Mouse (Mus musculus): ENCODE data around the gene Grb2.

Gene Grb2

GRCm38 (mm10) chr11:115686369-115686768, 22.0 kb downstream of the Grb2 start:
- DNase-seq (ENCODE audit: low read depth): no peak

DNA sequence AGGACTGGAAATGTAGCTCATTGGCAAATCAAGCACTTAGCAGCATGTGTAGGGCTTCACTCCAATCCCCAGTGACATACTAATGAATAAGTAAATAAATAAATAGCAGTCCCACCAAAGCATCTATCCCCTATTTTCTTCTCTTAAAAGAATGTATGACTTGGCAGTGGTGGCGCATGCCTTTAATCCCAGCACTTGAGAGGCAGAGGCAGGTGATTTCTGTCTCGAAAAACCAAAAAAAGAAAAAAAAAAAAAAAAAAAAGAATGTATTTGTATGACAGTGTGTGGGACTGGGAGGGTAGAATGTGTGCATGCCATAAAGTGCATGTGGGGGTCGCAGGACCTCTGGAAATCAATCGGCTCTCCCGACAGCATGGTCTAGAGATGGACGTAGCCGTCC, 22.4 kb downstream of the Grb2 start:
- DNase-seq (ENCODE audit: low read depth): no peak

DNA sequence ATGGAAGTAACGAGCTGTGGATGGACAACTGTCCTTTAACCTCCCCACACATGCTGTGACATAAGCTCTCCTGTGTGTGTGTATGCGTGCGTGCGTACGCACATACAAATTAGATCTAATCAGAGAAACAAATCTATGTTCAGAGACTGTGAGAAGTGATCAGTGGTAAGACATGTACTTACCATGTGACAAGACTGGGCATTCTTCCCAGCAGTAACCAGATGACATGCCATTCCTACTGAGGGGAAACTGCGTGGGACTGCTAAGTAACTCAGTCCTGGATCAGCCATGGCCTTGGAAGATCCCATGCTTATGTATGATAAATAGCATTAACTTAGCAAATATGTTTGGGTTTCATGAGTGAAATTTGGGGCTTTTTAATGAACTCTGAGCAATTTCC, 23.5 kb downstream of the Grb2 start:
- DNase-seq (ENCODE audit: low read depth): no peak

DNA sequence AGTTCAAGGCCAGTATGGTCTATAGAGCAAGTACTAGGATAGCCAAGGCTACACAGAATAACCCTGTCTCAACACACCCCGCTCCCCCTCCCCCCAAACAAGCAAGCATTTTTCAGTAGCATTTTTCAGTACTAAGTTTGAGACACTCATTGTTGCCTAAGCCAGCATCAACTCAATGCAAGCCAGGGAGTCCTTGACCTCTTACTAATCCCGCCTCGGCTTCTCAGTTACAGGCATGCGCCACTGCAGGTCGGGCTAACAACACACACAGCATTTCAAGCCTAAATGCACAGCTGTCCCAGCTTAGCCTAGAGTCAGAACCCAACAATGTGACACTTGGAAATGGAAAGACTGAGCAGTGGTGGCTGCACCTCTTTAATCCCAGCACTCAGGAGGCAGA, 25.1 kb downstream of the Grb2 start:
- DNase-seq (ENCODE audit: low read depth): no peak

DNA sequence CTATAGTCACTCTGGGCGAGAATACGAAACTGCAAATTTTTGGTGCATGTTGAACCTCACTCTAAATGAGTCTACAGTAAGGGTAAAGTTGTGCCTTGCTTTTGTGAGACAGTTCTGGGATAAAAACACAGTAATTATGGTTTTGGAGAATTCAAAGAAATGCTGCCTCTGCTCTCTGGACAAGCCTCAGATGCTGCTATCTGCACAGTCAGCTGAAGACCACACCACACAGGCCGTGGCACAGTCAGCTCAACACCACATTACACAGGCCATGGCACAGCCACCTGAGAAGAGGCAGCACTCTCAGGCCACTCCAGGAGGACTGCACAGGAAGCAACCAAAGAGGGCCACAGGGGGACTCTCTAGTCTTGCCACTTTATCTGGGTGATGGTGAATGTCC, 26.0 kb downstream of the Grb2 start:
- no peak for DNase-seq (ENCODE audit: low read depth)

DNA sequence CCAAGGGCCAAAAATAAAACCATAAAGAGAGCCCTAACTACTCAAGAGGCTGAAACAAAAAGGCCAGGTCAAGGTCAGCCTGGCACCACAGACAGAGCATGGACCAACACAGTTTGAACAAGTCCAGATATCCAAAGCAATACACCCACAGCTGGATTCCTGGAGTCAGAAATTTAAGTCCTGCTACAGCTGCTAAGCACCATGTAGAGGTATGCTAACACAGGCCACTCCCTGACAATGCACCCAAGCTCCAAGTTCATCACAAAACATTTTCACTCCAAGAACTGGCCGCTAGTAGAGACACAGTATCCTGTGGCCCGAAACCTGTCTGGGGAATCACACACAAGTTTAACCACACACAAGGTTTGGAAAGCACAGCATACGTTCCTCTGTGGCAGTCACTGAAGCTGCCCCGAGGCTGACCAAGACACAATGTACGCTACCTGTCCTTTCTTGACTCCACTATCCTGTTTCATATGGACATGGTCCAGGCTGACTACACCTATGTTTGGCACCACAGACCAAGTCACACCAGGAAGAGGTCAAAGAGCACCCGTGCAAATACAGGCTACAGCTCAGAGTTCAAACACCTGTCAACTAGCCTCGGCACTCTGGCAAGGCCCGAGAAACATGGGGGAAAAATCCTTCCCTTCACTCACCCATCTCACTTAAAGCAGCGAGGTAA, 28.7 kb downstream of the Grb2 start:
- no peak for DNase-seq (ENCODE audit: low read depth)

GRCm38 (mm10) chr11:115678861-115679260, 29.5 kb downstream of the Grb2 start:
- no peak for DNase-seq (ENCODE audit: low read depth)

GRCm38 (mm10) chr11:115677511-115677910, 30.9 kb downstream of the Grb2 start:
- no peak for DNase-seq (ENCODE audit: low read depth)

- DNase-seq (ENCODE audit: low read depth): no peak
These were observed 31.7 kb downstream of the Grb2 start for GRCm38 (mm10) chr11:115676738-115677137.

GRCm38 (mm10) chr11:115674235-115674865, 34.0 kb downstream of the Grb2 start:
- no peak for DNase-seq (ENCODE audit: low read depth)

GRCm38 (mm10) chr11:115673471-115674234, 34.7 kb downstream of the Grb2 start:
- DNase-seq (ENCODE audit: low read depth): peak; percentile 45

DNA sequence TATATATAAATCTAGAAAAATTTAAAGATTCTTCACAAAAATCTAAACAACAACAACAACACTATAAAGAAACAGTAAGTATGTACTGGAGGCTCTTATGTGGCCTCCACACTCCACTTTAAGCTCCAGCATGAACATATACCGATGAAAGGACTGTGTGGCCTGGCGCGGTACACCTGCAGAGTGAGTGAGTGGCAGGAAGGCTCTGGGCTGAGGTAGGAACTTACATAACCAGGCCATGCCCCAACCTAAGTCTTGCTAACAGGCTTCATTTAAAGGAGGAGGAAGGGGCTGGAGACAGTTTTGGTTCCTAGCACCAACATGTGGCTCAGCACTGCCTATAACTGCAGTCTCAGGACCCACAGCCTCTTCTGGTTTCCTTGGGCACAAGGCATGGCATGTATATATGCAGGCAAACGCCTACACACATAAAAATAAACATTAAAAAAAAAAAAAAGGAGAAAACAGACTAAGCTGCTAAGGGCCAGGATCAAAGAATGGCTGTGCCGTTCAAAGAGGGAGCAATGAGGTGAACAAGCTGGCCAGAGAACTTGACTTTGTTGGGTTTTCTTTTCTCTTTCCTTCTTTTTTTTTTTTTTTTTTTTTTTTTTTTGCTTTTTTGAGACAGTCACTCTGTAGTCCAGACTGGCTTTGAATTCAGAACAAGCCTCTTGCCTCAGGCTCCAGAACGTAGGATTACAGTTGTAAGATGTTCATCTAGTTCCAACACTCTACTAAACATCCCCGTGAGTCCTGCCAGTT, 36.0 kb downstream of the Grb2 start:
- DNase-seq (ENCODE audit: low read depth): no peak

- DNase-seq (ENCODE audit: low read depth): no peak
These were observed 37.8 kb downstream of the Grb2 start for GRCm38 (mm10) chr11:115670451-115671050.

DNA sequence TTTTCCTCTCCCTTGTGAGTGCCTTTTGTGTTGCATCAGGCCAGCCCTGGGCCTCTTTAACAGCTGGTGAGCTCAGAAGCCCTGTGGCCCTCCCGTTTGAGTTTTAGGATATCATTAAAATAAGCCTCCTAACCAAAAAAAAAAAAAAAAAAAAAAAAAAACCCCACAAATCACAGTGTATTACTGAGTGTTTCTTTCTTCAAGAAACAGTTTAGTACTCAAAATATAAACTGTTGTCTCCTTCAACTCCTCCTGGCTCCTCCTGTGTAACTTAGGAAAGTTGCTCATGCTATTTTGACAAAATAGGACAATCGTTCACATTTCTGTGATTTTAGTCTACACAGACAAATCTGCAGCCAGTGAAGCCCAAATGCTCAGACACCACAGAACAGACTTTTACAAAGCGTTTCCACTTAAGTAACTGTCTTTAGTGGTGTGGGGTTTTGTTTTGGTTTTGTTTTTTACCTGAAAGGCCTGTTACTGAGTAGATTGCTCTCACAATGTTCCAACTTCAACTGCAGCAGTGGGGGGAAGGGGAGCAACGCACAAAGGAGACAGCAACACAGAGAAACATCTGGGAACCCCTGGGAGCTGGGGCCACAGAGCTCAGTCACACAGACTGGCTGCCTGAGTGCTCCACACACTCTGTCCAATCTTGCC, 44.6 kb downstream of the Grb2 start:
- no peak for DNase-seq (ENCODE audit: low read depth)

DNA sequence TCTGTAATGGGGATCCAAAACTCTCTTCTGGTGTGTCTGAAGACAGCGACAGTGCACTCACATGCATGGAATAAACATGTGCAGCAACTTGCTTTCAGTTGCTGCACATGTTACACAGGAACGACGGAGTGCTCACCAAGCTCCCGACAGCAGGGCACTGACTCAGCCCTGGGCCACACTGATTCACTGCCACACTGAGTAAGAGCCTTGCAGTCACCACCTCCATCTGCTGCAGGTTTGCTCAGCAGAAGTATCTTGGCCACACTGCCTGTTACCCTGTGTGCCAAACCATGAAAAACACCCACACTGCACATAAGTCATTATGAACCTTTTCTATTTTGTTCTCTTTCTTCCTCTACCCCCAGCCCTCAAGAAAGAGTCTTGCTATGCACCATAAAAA, 48.0 kb downstream of the Grb2 start:
- no peak for DNase-seq (ENCODE audit: low read depth)

GRCm38 (mm10) chr11:115658521-115658920, 49.9 kb downstream of the Grb2 start:
- no peak for DNase-seq (ENCODE audit: low read depth)

DNA sequence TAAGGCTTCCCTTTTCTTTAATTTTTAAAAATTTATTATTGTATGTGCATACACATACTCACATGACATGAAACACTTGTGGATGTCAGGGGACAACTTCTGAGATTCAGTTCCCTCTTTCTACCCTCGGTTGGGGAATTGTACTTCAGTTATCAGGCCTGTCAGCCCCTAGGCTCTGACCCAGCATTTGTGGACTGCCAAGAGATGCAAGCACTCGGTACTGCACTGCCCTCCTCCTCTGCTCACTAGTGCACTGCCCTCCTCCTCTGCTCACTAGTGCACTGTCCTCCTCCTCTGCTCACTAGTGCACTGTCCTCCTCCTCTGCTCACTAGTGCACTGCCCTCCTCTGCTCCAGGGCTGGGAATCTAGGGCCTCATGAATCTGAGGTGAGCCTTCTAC, 54.3 kb downstream of the Grb2 start:
- DNase-seq (ENCODE audit: low read depth): no peak

GRCm38 (mm10) chr11:115653194-115653593, 55.2 kb downstream of the Grb2 start:
- DNase-seq (ENCODE audit: low read depth): no peak

- no peak for DNase-seq (ENCODE audit: low read depth)
These were observed 56.7 kb downstream of the Grb2 start for GRCm38 (mm10) chr11:115651680-115652079.

DNA sequence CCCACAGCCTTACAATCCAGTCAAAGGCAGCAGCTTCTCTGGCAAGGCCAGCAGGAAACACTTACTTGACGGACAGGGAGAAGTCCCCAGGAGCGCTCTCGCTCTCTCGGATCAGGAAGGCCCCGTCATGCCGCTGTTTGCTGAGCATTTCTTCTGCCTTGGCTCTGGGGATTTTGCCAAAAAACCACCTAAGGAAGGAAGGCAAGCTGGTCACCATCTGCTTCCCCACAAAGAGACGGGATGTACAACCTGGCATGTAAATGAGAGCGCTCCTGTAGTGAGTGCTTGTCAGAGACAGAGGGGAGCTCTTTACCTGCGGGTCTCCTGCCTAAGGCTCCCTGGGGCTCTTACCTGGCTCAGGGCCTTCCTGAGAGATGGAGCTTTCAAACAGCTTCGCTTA, 58.7 kb downstream of the Grb2 start:
- no peak for DNase-seq (ENCODE audit: low read depth)

DNA sequence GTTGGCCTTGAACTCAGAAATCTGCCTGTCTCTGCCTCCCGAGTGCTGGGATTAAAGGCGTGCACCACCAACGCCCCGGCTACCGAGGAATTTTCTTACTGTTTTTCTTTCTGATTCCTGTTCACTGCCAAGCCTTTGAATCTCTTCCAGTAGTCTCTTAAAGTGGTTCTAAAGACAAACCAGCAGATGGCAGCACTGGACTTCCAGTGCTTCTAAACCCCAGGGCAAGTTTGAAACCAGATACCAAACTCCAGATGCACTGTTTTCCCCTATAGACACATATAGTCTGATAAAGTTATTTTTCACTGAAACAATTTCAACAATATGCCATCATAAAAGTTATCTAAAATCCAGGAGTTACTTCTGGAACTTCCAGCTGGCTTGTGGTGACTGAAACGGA, 60.9 kb downstream of the Grb2 start:
- no peak for DNase-seq (ENCODE audit: low read depth)

- DNase-seq (ENCODE audit: low read depth): no peak
These were observed 62.0 kb downstream of the Grb2 start for GRCm38 (mm10) chr11:115646439-115646838.

All from fibroblast of lung, adult 2 months (primary cell).